Mouse (Mus musculus): ENCODE data around the gene Zscan29. TPM values are rescaled to one million over a fixed set of nuclear protein-coding genes. Genes with fewer than 3 reads are reported as not detected.
A peak's percentile ranks its signal among the peaks of the same experiment; 100 is the strongest.

The Zscan29 gene
- polyA plus RNA-seq, 1 experiment from 2014 or later, result 13.8 TPM

GRCm38 (mm10) chr2:121169902-121170301 is 1.0 kb downstream of the Zscan29 start:
- no peak for ATAC-seq (replicated peaks; ENCODE audit: low FRiP score)
- Histone ChIP-seq H3K9ac (peak overlapping the region; percentile 80), H3K4me2 (peak overlapping the region; percentile 85), H3K36me3 (peaks cover 36% of the 10 kb centered on the region), H3K4me1 (peaks cover 31% of the 10 kb centered on the region), H3K4me3 (replicated peaks) (peak overlapping the region; percentile 93), H3K9me3 (replicated peaks) (no peaks in the 10 kb centered on the region), H3K27ac (peak overlapping the region; percentile 98), H3K27me3 (no peaks in the 10 kb centered on the region)
- WGBS, result 4% methylated on average over 9 of the region's 9 CpGs

- no peak for ATAC-seq (replicated peaks; ENCODE audit: low FRiP score)
- Histone ChIP-seq H3K4me3 (replicated peaks) (peak overlapping the region; percentile 93), H3K4me1 (peaks cover 31% of the 10 kb centered on the region), H3K27me3 (no peaks in the 10 kb centered on the region), H3K4me2 (peak overlapping the region; percentile 85), H3K36me3 (peaks cover 36% of the 10 kb centered on the region), H3K27ac (no peak overlapping the region), H3K9me3 (replicated peaks) (no peaks in the 10 kb centered on the region), H3K9ac (peak overlapping the region; percentile 80; the same call in 1 of the 2 replicates)
- 40% methylated on average over 4 of the region's 4 CpGs for WGBS
Measured at GRCm38 (mm10) chr2:121169173-121169572, 1.8 kb downstream of the Zscan29 start.

GRCm38 (mm10) chr2:121153100-121153499 is 17.8 kb downstream of the Zscan29 start:
- 90% methylated on average over 3 of the region's 3 CpGs for WGBS
- ATAC-seq (replicated peaks; ENCODE audit: low FRiP score), result no peak

GRCm38 (mm10) chr2:121149679-121150078 is 21.2 kb downstream of the Zscan29 start:
- no peak for ATAC-seq (replicated peaks; ENCODE audit: low FRiP score)
- WGBS, result 82% methylated on average over 5 of the region's 5 CpGs

More at GRCm38 (mm10) chr2:121153100-121153499, 17.8 kb downstream of the Zscan29 start:
- H3K27me3 ChIP-seq, result no peaks in the 10 kb centered on the region
- H3K27ac ChIP-seq, result no peak overlapping the region
- no peak overlapping the region for H3K4me2 ChIP-seq
- H3K36me3 ChIP-seq, result peaks cover 58% of the 10 kb centered on the region
- H3K9me3 ChIP-seq (replicated peaks), result no peaks in the 10 kb centered on the region
- no peak overlapping the region for H3K9ac ChIP-seq
- no peak overlapping the region for H3K4me3 ChIP-seq (replicated peaks)
- H3K4me1 ChIP-seq, result no peaks in the 10 kb centered on the region

GRCm38 (mm10) chr2:121142415-121142814 is 28.5 kb downstream of the Zscan29 start:
- no peaks in the 10 kb centered on the region for H3K27me3 ChIP-seq
- WGBS, result 73% methylated on average over 2 of the region's 2 CpGs
- H3K4me3 ChIP-seq (replicated peaks), result no peak overlapping the region
- no peak overlapping the region for H3K9ac ChIP-seq
- H3K36me3 ChIP-seq, result peaks cover 58% of the 10 kb centered on the region
- H3K27ac ChIP-seq, result no peak overlapping the region
- H3K4me1 ChIP-seq, result peaks cover 28% of the 10 kb centered on the region
- no peaks in the 10 kb centered on the region for H3K9me3 ChIP-seq (replicated peaks)
- no peak overlapping the region for H3K4me2 ChIP-seq
- ATAC-seq (replicated peaks; ENCODE audit: low FRiP score), result no peak

More at GRCm38 (mm10) chr2:121149679-121150078, 21.2 kb downstream of the Zscan29 start:
- no peak overlapping the region for H3K4me2 ChIP-seq
- H3K9me3 ChIP-seq (replicated peaks), result no peaks in the 10 kb centered on the region
- no peak overlapping the region for H3K27ac ChIP-seq
- no peak overlapping the region for H3K9ac ChIP-seq
- peaks cover 70% of the 10 kb centered on the region for H3K36me3 ChIP-seq
- H3K4me3 ChIP-seq (replicated peaks), result no peak overlapping the region
- H3K27me3 ChIP-seq, result no peaks in the 10 kb centered on the region
- no peaks in the 10 kb centered on the region for H3K4me1 ChIP-seq

GRCm38 (mm10) chr2:121141216-121142035 is 29.5 kb downstream of the Zscan29 start:
- Histone ChIP-seq H3K4me2 (peak overlapping the region; percentile 85), H3K4me3 (replicated peaks) (peak overlapping the region; percentile 75), H3K27ac (peak overlapping the region; percentile 99), H3K36me3 (peaks cover 53% of the 10 kb centered on the region), H3K9ac (peak overlapping the region; percentile 68), H3K27me3 (no peaks in the 10 kb centered on the region), H3K9me3 (replicated peaks) (no peaks in the 10 kb centered on the region), H3K4me1 (peaks cover 28% of the 10 kb centered on the region)
- no peak for ATAC-seq (replicated peaks; ENCODE audit: low FRiP score)
- WGBS, result 72% methylated on average over 16 of the region's 16 CpGs

- Histone ChIP-seq H3K36me3 (peaks cover 46% of the 10 kb centered on the region), H3K4me2 (peak within 1 kb of the TSS; percentile 85), H3K4me1 (peaks cover 28% of the 10 kb centered on the region), H3K9ac (peak within 1 kb of the TSS; percentile 68), H3K9me3 (replicated peaks) (no peaks in the 10 kb centered on the region), H3K27me3 (no peaks in the 10 kb centered on the region), H3K27ac (peak within 1 kb of the TSS; percentile 99), H3K4me3 (replicated peaks) (peak within 1 kb of the TSS; percentile 75)
- peak; percentile 95 for ATAC-seq (replicated peaks; ENCODE audit: low FRiP score)
- under 1% methylated on average over 87 of the region's 87 CpGs for WGBS
Measured at GRCm38 (mm10) chr2:121140018-121140882, 30.7 kb downstream of the Zscan29 start, which contains the start of the genes Adal and Lcmt2. Gene Adal (plus strand): TSS chr2:121140428. Gene Lcmt2 (minus strand): TSS chr2:121140653.

- Histone ChIP-seq H3K9ac (peak overlapping the region; percentile 68), H3K4me2 (peak overlapping the region; percentile 85), H3K27me3 (no peaks in the 10 kb centered on the region), H3K36me3 (peaks cover 38% of the 10 kb centered on the region), H3K27ac (peak overlapping the region; percentile 99), H3K9me3 (replicated peaks) (no peaks in the 10 kb centered on the region), H3K4me3 (replicated peaks) (peak overlapping the region; percentile 75), H3K4me1 (peaks cover 28% of the 10 kb centered on the region)
- ATAC-seq (replicated peaks; ENCODE audit: low FRiP score), result peak; percentile 37; the same call in 1 of the 2 replicates
- WGBS, result 54% methylated on average over 29 of the region's 29 CpGs
Measured at GRCm38 (mm10) chr2:121139266-121140017, 31.5 kb downstream of the Zscan29 start.

GRCm38 (mm10) chr2:121137371-121137770 is 33.6 kb downstream of the Zscan29 start:
- 98% methylated on average over 4 of the region's 4 CpGs for WGBS
- no peak overlapping the region for H3K4me3 ChIP-seq (replicated peaks)
- ATAC-seq (replicated peaks; ENCODE audit: low FRiP score), result no peak
- no peak overlapping the region for H3K27ac ChIP-seq
- no peak overlapping the region for H3K9ac ChIP-seq
- peak overlapping the region; percentile 5; the same call in 1 of the 2 replicates for H3K4me2 ChIP-seq
- H3K27me3 ChIP-seq, result no peaks in the 10 kb centered on the region
- H3K4me1 ChIP-seq, result peaks cover 28% of the 10 kb centered on the region
- peaks cover 25% of the 10 kb centered on the region for H3K36me3 ChIP-seq
- no peaks in the 10 kb centered on the region for H3K9me3 ChIP-seq (replicated peaks)

- H3K36me3 ChIP-seq, result peaks cover 9% of the 10 kb centered on the region; the same call in 1 of the 2 replicates
- no peak overlapping the region for H3K4me3 ChIP-seq (replicated peaks)
- H3K9ac ChIP-seq, result no peak overlapping the region
- no peak for ATAC-seq (replicated peaks; ENCODE audit: low FRiP score)
- H3K27ac ChIP-seq, result no peak overlapping the region
- 74% methylated on average over 1 of the region's 1 CpGs for WGBS
- no peaks in the 10 kb centered on the region for H3K4me1 ChIP-seq
- H3K4me2 ChIP-seq, result no peak overlapping the region
- H3K9me3 ChIP-seq (replicated peaks), result no peaks in the 10 kb centered on the region
- H3K27me3 ChIP-seq, result no peaks in the 10 kb centered on the region
Measured at GRCm38 (mm10) chr2:121132822-121133221, 38.1 kb downstream of the Zscan29 start.

GRCm38 (mm10) chr2:121128865-121129620 is 41.9 kb downstream of the Zscan29 start:
- H3K9ac ChIP-seq, result no peak overlapping the region
- H3K36me3 ChIP-seq, result no peaks in the 10 kb centered on the region
- H3K4me3 ChIP-seq (replicated peaks), result no peak overlapping the region
- WGBS, result 68% methylated on average over 9 of the region's 9 CpGs
- no peaks in the 10 kb centered on the region for H3K4me1 ChIP-seq
- no peak overlapping the region for H3K27ac ChIP-seq
- ATAC-seq (replicated peaks; ENCODE audit: low FRiP score), result no peak
- H3K4me2 ChIP-seq, result no peak overlapping the region
- H3K9me3 ChIP-seq (replicated peaks), result no peaks in the 10 kb centered on the region
- no peaks in the 10 kb centered on the region for H3K27me3 ChIP-seq
